Mouse (Mus musculus) embryonic fibroblast, embryonic 13.5 days (primary cell): ENCODE measurements around the gene Fam49a. TPM values are rescaled to one million over a fixed set of nuclear protein-coding genes. Genes with fewer than 3 reads are reported as not detected.
"Not testable (repeated sequence)": the region's sequence is repeated elsewhere in the genome, so short reads cannot be mapped to it uniquely, and the experiment has no call there.

Source experiments
- H3K27ac ChIP-seq: 2 replicates; pipeline ENCODE4 v1.5.1; 2012; ENCODE audit warnings: low read length, control low read depth, inconsistent platforms; ENCODE audit not compliant: insufficient read depth
- H3K4me1 ChIP-seq: 2 replicates; pipeline ENCODE4 v1.6.1; 2011; ENCODE audit warnings: low read length; ENCODE audit not compliant: control insufficient read depth, insufficient read depth
- H3K4me3 ChIP-seq: 2 replicates; pipeline ENCODE4 v1.5.1; 2011; ENCODE audit warnings: mild to moderate bottlenecking, control low read depth, low read length; ENCODE audit not compliant: insufficient read depth
- CTCF ChIP-seq: IDR thresholded peaks from 2 replicates; pipeline ENCODE4 v1.5.1; 2011; ENCODE audit warnings: mild to moderate bottlenecking, control low read depth, low read length, moderate library complexity, borderline replicate concordance; ENCODE audit not compliant: insufficient read depth
- POLR2A ChIP-seq: IDR thresholded peaks from 2 replicates; pipeline ENCODE4 v1.6.1; 2011; ENCODE audit warnings: low read depth, mild to moderate bottlenecking, control low read depth, low read length, moderate library complexity
- polyA plus RNA-seq: library from polyadenylated mRNA; stranded (reverse); fragments of >200 nt; gene quantifications from 2 replicates; pipeline ENCODE4 v1.2.4, GENCODE M21; 2011; ENCODE audit warnings: low read depth; ENCODE audit not compliant: missing spikeins, insufficient read length

Gene Fam49a
- polyA plus RNA-seq, 1 experiment: 6.7 TPM

DNA sequence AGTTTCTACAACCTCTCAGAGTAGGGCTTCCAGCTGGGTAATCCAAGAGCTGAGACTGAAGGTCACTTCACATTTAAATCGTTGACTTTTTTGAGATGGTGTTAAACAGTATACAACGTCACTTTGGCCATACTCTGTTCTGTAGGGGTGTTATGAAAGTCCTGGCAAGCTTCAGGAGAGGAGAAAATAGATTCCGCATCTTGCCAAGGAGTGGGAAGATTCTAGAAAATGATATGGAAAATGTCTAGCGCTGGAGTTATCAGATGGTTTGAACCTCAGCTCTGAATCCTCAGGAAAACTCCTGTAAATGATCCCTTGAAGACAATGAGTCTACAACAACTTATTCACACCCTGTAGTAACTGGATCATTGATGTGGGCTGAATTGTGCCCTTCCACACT is 29.8 kb upstream of the Fam49a start:
- no peak for TF ChIP-seq POLR2A
- no peak for TF ChIP-seq CTCF
- Histone ChIP-seq H3K4me3 (no peak overlapping the region), H3K4me1 (no peaks in the 10 kb centered on the region), H3K27ac (no peak overlapping the region)

DNA sequence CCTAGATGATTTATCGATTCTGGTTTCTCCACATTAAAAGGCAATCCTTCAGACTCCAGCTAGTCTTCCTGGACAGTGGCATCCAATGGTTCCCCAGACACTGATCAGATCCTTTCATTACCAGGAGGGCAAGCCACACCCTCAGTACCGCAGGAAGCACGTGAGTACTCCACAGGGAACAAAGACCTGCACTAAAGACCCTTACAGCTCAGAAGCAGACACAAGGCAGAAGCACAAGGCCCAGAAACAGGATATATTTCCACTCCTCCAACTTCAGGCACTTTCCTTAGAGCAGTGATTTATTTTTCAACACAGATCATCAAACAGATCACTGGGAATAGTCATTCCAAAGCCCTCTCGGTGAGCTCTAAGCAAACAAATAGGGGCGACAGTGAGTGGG is 25.0 kb upstream of the Fam49a start:
- Histone ChIP-seq H3K4me3 (no peak overlapping the region), H3K27ac (no peak overlapping the region), H3K4me1 (no peaks in the 10 kb centered on the region)
- TF ChIP-seq POLR2A: no peak
- TF ChIP-seq CTCF: no peak

DNA sequence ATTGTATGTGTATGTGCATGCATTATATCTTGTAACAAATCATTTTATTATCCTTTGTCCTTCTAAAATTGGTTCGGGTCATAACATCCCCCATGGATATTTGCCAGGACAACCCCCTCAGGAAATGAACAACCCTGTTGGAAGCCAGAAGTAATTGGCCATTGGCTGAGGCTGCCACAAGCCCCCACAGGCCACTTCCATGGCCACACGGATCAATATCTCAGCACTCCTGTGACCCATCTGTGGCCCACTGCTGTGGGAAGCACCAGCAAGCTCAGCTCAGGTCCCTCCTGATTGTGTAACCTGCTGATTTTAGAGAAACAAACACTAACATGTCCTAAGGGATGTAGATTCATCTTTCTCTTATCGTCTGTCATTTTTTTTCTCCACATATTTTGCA is 22.4 kb upstream of the Fam49a start:
- TF ChIP-seq POLR2A (no peak), CTCF (no peak)
- no peaks in the 10 kb centered on the region for H3K4me1 ChIP-seq
- H3K4me3 ChIP-seq: no peak overlapping the region
- no peak overlapping the region for H3K27ac ChIP-seq

DNA sequence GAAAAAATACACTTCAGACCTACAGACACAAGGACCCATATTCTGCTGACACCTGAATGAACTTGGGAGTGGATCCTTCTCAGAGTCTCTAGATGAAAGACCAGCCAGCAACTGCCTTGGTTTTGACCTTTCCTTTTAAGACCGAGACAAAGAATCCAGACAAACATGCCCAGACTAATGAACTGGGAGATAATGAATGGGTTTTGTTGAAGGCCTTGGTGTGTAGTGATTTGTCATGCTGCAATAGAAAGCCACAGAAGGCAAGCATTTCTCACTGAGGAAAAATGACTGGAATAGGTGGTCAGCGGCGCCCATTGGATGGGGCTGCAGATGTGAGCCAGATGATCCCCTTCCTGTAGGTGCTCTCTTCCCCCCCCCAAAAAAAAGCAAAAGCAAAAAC is 18.8 kb upstream of the Fam49a start:
- H3K27ac ChIP-seq: no peak overlapping the region
- no peak overlapping the region for H3K4me3 ChIP-seq
- TF ChIP-seq CTCF (no peak), POLR2A (no peak)
- H3K4me1 ChIP-seq: no peaks in the 10 kb centered on the region

DNA sequence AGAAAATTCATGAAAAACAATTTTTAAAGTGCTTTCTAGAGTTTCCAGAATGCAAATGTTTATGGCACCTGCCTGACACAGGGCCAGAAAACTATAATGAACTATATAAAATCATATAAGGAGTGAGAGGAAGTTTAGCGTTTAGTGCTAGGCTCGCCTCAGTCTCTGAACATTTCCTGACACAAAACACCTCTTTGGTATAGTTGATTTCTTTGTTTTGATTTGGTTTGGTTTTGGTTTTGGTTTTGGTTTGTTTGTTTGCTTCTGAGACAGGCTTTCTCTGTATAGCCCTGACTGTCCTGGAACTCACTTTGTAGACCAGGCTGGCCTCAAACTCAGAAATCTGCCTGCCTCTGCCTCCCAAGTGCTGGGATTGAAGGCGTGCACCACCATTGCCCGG is 14.9 kb upstream of the Fam49a start:
- H3K4me3 ChIP-seq, H3K4me1 ChIP-seq, H3K27ac ChIP-seq: not testable (repeated sequence)

DNA sequence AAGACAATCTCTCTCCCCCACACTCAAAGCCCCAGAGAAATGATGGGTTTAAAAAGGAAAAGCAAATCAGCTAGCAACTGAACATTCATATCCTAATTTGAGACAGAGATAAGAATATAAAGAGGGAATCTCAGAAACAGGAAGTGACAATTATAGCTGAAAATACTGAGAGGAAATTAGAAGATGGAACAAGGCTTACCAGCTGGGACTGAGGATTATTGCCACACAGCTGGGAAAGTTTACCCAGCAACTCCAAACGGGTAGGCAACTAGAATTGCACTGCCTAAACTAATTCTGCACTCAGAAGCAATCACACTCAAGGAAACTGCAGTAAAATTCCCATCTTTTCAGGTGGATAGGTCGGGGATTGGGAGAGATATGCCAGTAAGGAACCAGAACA is 12.4 kb upstream of the Fam49a start:
- H3K4me3 ChIP-seq: no peak overlapping the region
- TF ChIP-seq CTCF (no peak), POLR2A (no peak)
- no peaks in the 10 kb centered on the region for H3K4me1 ChIP-seq
- no peak overlapping the region for H3K27ac ChIP-seq

DNA sequence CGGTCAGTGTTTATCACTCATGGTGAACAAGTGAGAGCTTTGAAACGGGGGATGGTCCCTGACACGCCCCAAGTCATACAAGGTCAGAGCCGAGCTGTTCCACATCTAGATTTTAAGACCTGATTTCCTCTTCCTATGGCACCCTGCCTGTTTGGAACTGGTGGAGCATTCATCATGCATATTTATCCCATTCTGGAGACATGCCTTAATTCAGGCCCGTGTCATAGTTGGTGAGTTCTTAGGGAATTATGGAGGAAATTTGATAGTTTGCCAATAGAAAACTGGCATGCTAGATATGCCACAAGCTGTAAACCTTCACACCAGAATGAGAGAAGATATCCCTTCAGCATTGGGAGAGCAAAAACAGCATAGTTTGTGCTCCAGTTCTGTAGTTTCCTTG is 8.4 kb upstream of the Fam49a start:
- Histone ChIP-seq H3K4me3 (no peak overlapping the region), H3K27ac (no peak overlapping the region), H3K4me1 (0 out of 2 replicates have a peak, but pooled peaks cover 3% of the 10 kb centered on the region)
- TF ChIP-seq CTCF (no peak), POLR2A (no peak)

DNA sequence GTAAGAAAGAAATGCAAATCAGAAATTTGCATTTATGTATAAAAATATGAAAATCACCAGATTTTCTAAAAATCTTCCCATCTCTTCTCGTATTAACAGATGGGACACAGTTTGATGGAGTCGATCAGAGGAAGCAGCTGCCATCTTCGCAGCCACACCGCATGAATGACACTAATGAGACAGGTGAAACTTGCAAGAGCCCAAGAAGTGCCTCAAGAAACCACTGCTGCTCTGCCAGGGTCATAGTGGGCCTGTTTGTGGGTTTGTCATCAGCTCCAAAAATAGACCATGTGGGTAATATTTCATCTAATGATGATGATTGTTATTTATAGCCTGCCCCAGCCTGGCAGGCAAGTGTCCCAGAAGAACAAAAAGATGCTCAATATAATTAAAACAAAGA is 7.8 kb upstream of the Fam49a start:
- Histone ChIP-seq H3K4me3 (no peak overlapping the region), H3K4me1 (0 out of 2 replicates have a peak, but pooled peaks cover 4% of the 10 kb centered on the region), H3K27ac (no peak overlapping the region)
- TF ChIP-seq POLR2A: no peak
- no peak for TF ChIP-seq CTCF

DNA sequence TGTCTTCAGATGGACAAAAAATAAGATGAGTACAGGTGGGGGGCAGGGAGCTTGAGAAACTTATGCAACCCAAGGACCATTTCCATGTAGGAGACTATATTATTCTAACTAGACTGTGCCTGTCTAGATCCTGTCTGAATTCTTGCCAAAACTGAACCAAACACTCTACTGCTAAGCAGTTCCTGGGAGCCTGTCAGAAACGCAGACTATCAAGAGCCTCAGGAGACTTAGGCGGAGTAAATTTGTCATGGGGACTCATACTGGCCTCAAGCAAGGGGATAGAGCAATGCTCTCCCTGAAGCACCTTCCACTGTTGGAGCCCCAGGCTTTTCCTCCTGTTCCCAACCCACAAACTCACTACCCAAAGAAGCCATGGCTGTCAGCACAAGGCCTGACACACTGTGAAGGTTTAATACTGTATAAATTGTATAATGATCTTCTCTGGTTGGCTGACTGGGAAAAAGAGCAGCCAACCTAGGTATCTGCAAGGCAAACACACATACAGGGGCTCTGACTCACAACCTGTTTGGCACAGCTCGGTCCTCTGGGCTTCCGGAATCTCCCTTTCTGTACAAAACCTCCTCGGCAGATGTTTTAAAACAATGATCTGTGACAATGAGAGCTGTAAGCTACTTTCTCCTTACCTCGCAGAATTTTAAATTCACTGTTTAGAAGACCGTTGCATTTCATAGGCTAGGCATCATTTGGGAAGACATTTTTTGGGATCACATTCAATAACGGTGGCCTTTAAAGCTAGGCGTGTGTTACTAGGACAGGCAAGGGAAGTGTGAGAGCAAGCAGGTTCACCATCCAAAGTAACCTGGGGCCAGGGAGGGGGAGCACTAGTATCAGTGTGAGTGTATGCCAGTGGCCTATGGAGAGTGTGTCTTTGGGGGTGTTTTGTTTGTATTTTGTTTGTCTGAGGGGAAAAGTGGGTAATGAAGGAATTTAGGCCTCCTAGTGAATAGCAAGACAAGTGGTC is 669 bp upstream of the Fam49a start:
- Histone ChIP-seq H3K4me3 (0 out of 2 replicates have a peak overlapping the region, but pooled peaks have one; percentile 4), H3K27ac (peak overlapping the region; percentile 54; the same call in 1 of the 2 replicates), H3K4me1 (peaks cover 11% of the 10 kb centered on the region; the same call in 1 of the 2 replicates)
- no peak for TF ChIP-seq POLR2A
- TF ChIP-seq CTCF: no peak

DNA sequence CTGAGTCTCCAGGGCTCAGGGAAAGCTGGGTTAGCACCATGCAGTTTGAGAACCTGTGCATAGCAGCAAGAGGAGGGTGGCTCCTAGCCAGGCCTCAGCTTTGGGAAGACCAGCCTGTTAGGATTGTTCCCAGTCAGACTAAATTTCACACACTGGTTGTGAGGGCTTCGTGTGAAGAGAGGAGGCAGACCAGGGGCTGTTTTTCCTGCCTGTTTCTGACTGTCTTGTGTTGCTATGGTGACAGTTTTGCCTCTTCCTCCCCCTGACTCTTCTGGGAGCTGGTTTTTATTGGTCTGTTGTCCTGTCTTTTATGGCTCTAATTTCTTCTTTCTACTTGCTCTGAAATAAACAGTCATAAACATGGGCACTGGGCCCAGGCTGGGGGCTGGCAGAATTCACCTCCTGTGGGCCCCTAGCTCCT is 1.4 kb downstream of the Fam49a start:
- H3K27ac ChIP-seq: no peak overlapping the region
- peaks cover 9% of the 10 kb centered on the region; the same call in 1 of the 2 replicates for H3K4me1 ChIP-seq
- no peak overlapping the region for H3K4me3 ChIP-seq
- TF ChIP-seq POLR2A (no peak), CTCF (no peak)

DNA sequence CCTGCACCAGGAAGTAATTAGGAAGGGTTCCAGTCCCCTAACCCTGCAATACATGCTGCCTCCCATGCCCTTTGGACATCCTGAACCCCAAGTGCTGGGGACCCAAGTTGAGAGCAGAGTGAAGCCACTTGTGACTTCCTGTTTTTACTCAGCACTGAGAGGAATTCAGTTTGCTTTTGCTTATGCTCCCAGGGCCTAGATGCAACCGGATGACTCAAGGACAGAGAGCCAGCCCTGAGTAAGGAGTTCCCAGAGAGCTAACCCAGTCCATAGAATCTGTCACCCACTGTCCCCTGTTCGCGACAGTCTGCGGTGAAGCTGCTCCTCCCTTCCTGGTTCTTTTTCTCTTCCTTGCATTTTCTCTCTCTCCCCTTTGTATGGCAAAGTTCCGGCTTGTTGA is 2.2 kb downstream of the Fam49a start:
- no peak overlapping the region for H3K4me3 ChIP-seq

More for the DNA sequence above, 2.2 kb downstream of the Fam49a start:
- no peak for TF ChIP-seq POLR2A
- TF ChIP-seq CTCF: no peak
- H3K4me1 ChIP-seq: peaks cover 7% of the 10 kb centered on the region; the same call in 1 of the 2 replicates
- H3K27ac ChIP-seq: no peak overlapping the region
